Mouse (Mus musculus) lung, postnatal 0 days (tissue): ENCODE results near the gene Gm11444. TPM values are rescaled to one million over a fixed set of nuclear protein-coding genes. Genes with fewer than 3 reads are reported as not detected.
A peak's percentile ranks its signal among the peaks of the same experiment; 100 is the strongest.

Experiments
- ATAC-seq: fragments of 200-750 bp; cut with Nextera tagmentation; 2 replicates; pipeline ENCODE4 v1.8.0; 2017; ENCODE audit warnings: moderate library complexity
- DNase-seq: peaks from one replicate; pipeline ENCODE4 v3.0.0-alpha.2; 2016; ENCODE audit warnings: low spot score
- H3K27ac ChIP-seq: fragments of 300-500 bp; sonication (generic); 2 replicates; pipeline ENCODE4 v1.5.1; 2014; ENCODE audit warnings: antibody characterized with exemption, mild to moderate bottlenecking, low read length, mixed read lengths
- H3K27me3 ChIP-seq: fragments of 300-500 bp; sonication (generic); replicated peaks from 2 replicates; pipeline ENCODE4 v1.6.1; 2014; ENCODE audit warnings: low read length, mixed read lengths; ENCODE audit not compliant: insufficient read depth
- H3K36me3 ChIP-seq: fragments of 300-500 bp; sonication (generic); 2 replicates; pipeline ENCODE4 v1.6.1; 2014; ENCODE audit warnings: low read length, mixed read lengths; ENCODE audit not compliant: insufficient read depth
- H3K4me1 ChIP-seq: fragments of 300-500 bp; sonication (generic); 2 replicates; pipeline ENCODE4 v1.6.1; 2014; ENCODE audit warnings: antibody characterized with exemption, low read depth, low read length, mixed read lengths; ENCODE audit not compliant: insufficient read depth
- H3K4me2 ChIP-seq: fragments of 300-500 bp; sonication (generic); replicated peaks from 2 replicates; pipeline ENCODE4 v1.6.1; 2014; ENCODE audit warnings: low read depth, mild to moderate bottlenecking, low read length, moderate library complexity, mixed read lengths
- H3K4me3 ChIP-seq: fragments of 300-500 bp; sonication (generic); 2 replicates; pipeline ENCODE4 v1.5.1; 2014; ENCODE audit warnings: low read depth, low read length
- H3K9ac ChIP-seq: fragments of 300-500 bp; sonication (generic); replicated peaks from 2 replicates; pipeline ENCODE4 v1.6.1; 2014; ENCODE audit warnings: low read depth, mild to moderate bottlenecking
- H3K9me3 ChIP-seq: fragments of 300-500 bp; sonication (generic); 2 replicates; pipeline ENCODE4 v1.6.1; 2016; ENCODE audit warnings: low read length, mixed read lengths
- CTCF ChIP-seq: IDR thresholded peaks from 2 replicates; pipeline ENCODE4 v1.5.1; 2016; ENCODE audit warnings: antibody characterized with exemption, mild to moderate bottlenecking
- EP300 ChIP-seq: IDR thresholded peaks from 2 replicates; pipeline ENCODE4 v1.6.1; 2016; ENCODE audit warnings: antibody characterized with exemption, mild to moderate bottlenecking, control low read depth
- WGBS: fragments of 180-500 bp; shearing (Covaris S2); extraction: QIAGEN DNeasy Blood & Tissue Kit; methylation state at CpG from one replicate; pipeline ENCODE4 v1.1.7; 2014; 5-methylcytosine and 5-hydroxymethylcytosine counted together
- polyA plus RNA-seq: library from polyadenylated mRNA; unstranded; fragments of >200 nt; fragmentation: Nextera tagmentation; extraction: Ambion mirVana; gene quantifications from 2 replicates; pipeline ENCODE4 v1.2.1, GENCODE M21; 2015

Gm11444 gene
- polyA plus RNA-seq, 1 experiment from 2014 or later: not detected

DNA sequence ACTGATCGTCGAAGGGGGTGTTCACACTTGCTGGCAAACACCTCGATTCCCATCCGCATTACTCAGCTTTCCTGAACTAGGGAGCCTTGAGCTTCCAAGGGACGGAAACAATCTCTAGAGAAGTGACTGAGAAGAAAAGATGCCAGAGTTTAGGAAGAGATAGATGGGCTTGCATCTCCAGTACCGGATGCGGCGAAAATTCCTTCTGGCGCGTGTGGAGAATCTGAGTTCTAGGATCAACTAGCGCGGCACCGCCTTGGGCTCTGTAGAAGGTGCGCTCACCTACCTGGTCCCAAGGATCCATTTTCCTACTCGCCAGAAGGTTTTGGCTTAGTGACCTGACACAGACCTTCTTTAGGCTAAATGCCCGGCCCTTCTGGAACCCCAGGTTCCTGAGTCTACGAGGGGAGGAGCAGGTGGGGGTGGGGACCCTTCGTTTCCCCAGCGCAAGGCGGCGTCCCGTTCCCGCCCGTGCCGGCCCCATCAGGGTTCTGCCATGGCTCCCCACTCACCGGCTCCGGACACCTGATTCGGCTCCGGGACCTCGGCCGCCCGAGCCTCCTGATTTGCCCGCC is 18.4 kb downstream of the Gm11444 start:
- no peaks in the 10 kb centered on the region for H3K9me3 ChIP-seq
- peaks cover 11% of the 10 kb centered on the region; the same call in 1 of the 2 replicates for H3K36me3 ChIP-seq
- peak overlapping the region; percentile 60 for H3K9ac ChIP-seq
- H3K27ac ChIP-seq: peak overlapping the region; percentile 97
- peak overlapping the region; percentile 80 for H3K4me2 ChIP-seq
- H3K4me3 ChIP-seq: peak overlapping the region; percentile 63
- peaks cover 24% of the 10 kb centered on the region for H3K27me3 ChIP-seq
- TF ChIP-seq CTCF: no peak
- no peak for TF ChIP-seq EP300
- peaks cover 12% of the 10 kb centered on the region for H3K4me1 ChIP-seq
- ATAC-seq (no peak), DNase-seq (peak; percentile 71)
- under 1% methylated on average over 32 of the region's 33 CpGs for WGBS

DNA sequence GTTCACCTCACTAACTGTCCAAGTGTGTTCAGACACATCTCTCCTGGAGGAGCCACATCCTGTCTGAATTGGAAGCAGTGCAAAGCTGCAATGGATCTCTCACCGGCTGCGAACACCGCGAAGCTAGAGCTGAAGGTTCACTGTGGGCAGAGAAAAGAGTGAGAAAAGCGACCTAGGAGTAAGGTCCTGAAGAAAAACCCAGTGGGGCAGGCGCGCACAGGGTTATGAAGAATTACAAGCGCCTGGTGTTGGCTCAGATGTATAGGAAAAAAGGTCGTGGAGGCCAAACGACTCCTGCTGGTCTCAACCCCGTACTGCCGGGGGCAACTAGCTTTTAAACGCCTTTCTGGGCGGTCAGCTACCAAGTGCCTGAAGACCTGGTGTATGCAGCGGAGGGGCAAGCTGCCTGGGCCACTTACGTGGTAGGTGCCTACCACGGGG is 19.2 kb downstream of the Gm11444 start:
- TF ChIP-seq CTCF (peak; percentile 67), EP300 (no peak)
- Histone ChIP-seq H3K9ac (peak overlapping the region; percentile 55; the same call in 1 of the 2 replicates), H3K9me3 (no peaks in the 10 kb centered on the region), H3K4me3 (peak overlapping the region; percentile 29), H3K27me3 (peaks cover 18% of the 10 kb centered on the region; the same call in 1 of the 2 replicates), H3K27ac (peak overlapping the region; percentile 97), H3K4me1 (peaks cover 15% of the 10 kb centered on the region), H3K36me3 (0 out of 2 replicates have a peak, but pooled peaks cover 5% of the 10 kb centered on the region), H3K4me2 (peak overlapping the region; percentile 80)
- ATAC-seq: no peak
- 6% methylated on average over 17 of the region's 17 CpGs for WGBS
- DNase-seq: peak; percentile 79

DNA sequence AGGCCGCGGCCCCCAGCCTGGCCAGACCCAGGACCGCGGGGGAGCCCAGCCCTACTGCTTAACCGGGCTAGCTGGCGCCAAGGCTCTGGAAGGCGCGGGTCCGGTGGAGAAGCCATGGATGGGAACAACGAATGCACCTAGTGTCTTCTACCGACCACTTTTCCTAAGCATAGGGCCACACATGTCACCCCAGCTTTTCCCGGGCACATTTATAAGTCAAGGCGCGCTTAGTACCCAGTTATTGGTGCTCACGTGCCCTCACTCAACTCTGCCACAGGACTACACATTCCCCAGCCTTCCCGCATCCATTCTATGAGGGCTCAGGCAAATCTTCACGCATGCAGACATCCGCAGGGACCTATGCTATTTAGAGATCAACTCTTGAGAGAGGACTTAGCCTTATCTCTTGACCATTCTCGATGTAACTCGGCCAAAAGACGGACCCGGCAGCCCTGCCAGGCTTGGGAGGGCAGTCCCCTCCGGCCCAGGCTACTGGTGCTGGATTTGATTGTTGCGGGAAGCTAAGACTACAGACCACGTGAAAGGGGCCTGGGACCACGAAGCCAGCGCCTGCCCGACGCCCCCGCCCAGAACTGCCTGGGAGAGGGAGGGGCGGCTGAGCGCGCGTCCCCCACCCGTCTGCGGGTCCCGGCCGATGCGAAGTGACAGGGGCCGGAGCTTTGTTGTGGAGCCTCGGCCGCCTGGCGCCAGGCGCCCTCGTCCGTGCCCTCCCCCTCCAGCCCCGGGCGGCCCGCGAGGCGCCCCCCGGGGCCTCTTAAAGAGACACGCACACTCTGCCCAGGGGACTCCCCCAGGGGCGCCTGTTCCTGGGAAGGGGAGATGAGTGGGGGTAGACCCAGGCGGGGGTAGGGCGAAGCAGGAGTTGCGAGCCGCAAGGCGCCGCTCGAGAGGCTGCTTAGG is 20.4 kb downstream of the Gm11444 start:
- no peak for ATAC-seq

DNA sequence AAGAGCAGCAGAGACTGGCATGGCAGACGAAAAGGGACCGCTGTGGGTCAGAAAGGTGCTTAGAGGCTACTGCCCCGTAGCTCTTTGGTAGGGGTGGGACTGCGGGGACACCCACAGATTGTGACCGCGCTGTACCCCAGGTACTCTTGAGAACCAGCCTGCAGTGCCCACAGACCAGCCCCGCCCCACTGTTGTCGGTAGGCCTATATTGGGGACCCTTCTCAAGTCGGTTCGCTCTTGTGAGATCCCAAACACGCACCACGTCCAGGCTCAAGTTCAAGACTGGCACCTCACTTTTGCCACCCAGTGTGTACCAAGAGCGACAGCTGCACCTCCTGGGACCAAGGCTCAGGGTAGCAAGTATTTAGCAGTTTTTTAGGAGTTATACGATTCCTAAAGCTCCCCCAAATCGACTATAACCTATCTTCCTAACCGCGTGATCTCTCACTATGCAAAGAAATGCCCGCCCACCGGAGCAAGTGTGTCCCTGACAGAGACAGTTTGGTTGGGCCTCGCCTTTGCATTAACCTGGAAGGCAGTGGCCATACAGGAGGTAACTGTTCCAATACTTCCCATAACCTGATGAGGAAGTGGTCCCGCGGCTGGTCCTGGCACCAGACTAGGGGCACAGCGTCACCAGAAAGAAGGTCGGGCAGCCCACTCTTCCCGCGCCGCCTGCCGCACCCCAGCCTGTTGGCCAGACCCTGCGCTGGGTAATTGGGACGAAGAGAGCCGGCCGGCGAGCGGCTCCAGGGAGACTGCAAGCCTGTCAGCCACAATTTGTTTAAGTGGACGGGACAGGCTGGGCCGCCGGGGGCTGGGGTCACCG is 21.2 kb downstream of the Gm11444 start:
- H3K9ac ChIP-seq: peak overlapping the region; percentile 55; the same call in 1 of the 2 replicates
- no peaks in the 10 kb centered on the region for H3K9me3 ChIP-seq
- DNase-seq (no peak), ATAC-seq (no peak)
- peak overlapping the region; percentile 29; the same call in 1 of the 2 replicates for H3K4me3 ChIP-seq
- H3K27me3 ChIP-seq: peaks cover 6% of the 10 kb centered on the region; the same call in 1 of the 2 replicates
- H3K4me2 ChIP-seq: peak overlapping the region; percentile 80
- H3K4me1 ChIP-seq: peaks cover 15% of the 10 kb centered on the region
- no peak for TF ChIP-seq EP300
- no peak for TF ChIP-seq CTCF
- WGBS: 26% methylated on average over 38 of the region's 38 CpGs
- H3K27ac ChIP-seq: peak overlapping the region; percentile 97
- no peaks in the 10 kb centered on the region for H3K36me3 ChIP-seq

More for the DNA sequence above, 20.4 kb downstream of the Gm11444 start:
- H3K4me2 ChIP-seq: peak overlapping the region; percentile 80
- peaks cover 8% of the 10 kb centered on the region; the same call in 1 of the 2 replicates for H3K27me3 ChIP-seq
- 2% methylated on average over 51 of the region's 61 CpGs for WGBS
- H3K4me3 ChIP-seq: peak overlapping the region; percentile 29
- peak overlapping the region; percentile 97 for H3K27ac ChIP-seq
- DNase-seq: peak; percentile 67
- H3K9ac ChIP-seq: peak overlapping the region; percentile 55
- 0 out of 2 replicates have a peak, but pooled peaks cover under 1% of the 10 kb centered on the region for H3K36me3 ChIP-seq
- H3K4me1 ChIP-seq: peaks cover 15% of the 10 kb centered on the region
- TF ChIP-seq CTCF (0 out of 2 replicates have a peak, but pooled peaks have one; percentile 19), EP300 (no peak)
- no peaks in the 10 kb centered on the region for H3K9me3 ChIP-seq

DNA sequence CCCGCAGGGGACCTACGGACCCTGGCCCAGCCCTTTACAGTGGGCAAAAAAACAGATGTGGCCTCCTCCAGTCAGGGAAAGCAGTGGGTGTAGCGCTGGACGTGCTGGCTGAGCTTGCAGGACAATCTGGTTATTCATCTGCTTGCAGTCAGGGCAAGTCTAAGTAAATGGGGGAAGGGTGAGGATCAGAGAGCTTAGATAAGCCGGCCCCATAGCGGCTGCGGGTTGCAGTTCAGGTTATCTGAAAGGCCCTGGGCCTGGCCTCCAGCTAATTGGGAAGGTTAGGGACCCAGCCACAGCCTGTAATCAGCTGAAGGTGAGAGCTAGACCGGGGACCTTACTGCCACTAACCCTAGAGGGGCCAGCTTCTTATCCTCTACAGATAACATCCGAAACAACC is 22.8 kb downstream of the Gm11444 start:
- no peak overlapping the region for H3K9ac ChIP-seq
- 39% methylated on average over 9 of the region's 9 CpGs for WGBS

More for the DNA sequence above, 22.8 kb downstream of the Gm11444 start:
- no peaks in the 10 kb centered on the region for H3K9me3 ChIP-seq
- TF ChIP-seq CTCF (no peak), EP300 (no peak)
- peaks cover 15% of the 10 kb centered on the region for H3K4me1 ChIP-seq
- DNase-seq (no peak), ATAC-seq (no peak)
- H3K27ac ChIP-seq: peak overlapping the region; percentile 47; the same call in 1 of the 2 replicates
- H3K36me3 ChIP-seq: no peaks in the 10 kb centered on the region
- peaks cover 6% of the 10 kb centered on the region; the same call in 1 of the 2 replicates for H3K27me3 ChIP-seq
- H3K4me2 ChIP-seq: no peak overlapping the region
- H3K4me3 ChIP-seq: no peak overlapping the region
